Mouse (Mus musculus) subcutaneous adipose tissue, adult 2 months (tissue): Measurements from ENCODE around the gene Fas. TPM values are rescaled to one million over a fixed set of nuclear protein-coding genes. Genes with fewer than 3 reads are reported as not detected.

Source experiments
- polyA plus RNA-seq: library from polyadenylated mRNA; depleted of rRNA; stranded (reverse); fragments of >200 nt; gene quantifications from 2 replicates; pipeline ENCODE4 v1.2.3, GENCODE M21; 2012; ENCODE audit warnings: low replicate concordance; rRNA removed

Fas gene
- polyA plus RNA-seq: 3.8 and 12.5 TPM in 2 replicates

DNA sequence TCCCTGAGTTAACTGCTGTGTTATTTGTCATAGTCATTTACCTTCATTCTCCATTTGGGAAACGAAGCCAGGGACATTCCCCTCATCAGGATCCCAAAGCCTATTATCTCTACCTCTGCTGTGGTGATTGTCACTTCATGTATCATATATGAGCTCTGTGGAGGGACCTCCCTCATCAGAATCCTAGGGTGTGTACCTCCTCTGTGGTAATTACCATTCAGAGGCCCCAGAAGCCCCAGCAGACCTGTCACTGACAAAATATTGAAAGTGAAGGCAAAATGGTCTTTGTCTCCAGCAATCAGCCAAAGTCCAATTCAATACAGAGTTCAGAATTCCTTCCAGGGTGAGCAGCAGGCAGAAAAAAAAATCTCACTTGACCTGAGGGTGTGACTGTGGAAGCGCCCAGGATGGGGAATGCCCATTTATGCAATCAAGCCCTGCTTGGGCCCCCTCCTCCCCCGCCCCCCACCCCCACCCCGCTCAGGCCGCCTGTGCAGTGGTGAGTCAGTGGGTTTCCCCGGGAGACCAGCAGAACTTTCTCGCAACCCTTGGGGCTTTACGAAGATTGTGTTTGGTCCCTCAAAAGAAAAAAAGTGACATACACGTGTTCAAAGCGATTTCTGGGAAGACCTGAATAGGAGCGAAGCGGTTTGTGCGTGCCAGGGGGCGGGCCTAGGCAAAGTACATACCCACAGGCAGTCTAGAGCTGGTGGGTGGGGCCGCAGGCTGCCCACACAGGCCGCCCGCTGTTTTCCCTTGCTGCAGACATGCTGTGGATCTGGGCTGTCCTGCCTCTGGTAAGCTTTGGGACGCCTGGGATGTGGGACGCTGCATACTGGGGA is at the start of gene Fas:
Fas (plus strand) TSS at position 719 of the 842 bp plus-strand sequence.

DNA sequence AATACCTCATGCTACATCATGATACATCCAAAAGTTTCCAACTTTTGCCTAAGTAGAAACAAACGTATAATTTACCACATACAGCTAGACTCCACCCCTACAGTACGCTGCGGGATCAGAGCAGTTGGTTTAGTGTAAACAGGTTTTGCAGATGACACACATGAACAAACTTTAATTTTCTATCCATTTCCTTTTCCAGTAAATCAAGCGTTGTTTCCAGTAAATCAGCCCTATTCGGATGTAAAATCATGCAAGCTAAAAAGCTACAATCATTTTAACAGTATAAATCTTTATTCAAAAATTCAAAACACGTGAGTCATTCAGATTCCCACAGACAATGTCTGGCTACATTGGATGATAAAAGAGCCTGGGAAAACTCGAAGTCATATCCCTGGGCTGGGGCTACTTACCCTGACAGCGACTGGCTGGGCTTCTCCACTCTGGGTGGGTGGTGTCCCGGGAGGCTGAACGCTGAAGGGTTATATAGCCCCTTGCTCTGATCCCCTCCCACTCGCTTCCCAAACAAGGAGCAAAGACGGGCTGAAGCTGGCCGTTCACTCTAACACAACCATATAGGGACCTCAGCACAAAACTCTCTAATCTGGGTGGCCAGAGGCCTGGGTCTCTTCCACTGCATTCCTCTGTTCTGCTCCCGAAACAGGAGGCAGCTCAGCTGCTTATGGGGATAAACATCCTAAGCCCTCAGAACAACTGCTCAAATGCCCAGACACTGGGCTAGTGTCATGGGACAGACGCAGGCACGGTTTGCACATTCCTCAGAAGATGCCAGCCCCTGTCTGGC is 35.4 kb upstream of the Fas start, which contains the start of gene Acta2:
Acta2 (minus strand) TSS at position 711 of the 802 bp plus-strand sequence.

Other genes with a start within 250 kb of the Fas start
- not detected in 2 replicates for gene Lipn, start 223.3 kb upstream of the Fas start, polyA plus RNA-seq
- gene Lipm, start 189.7 kb upstream of the Fas start, polyA plus RNA-seq: not detected in 2 replicates
- 0.12 TPM in 1 of 2 replicates, not detected in the other for gene Ankrd22, start 124.6 kb upstream of the Fas start, polyA plus RNA-seq
- 10.6 and 14.7 TPM in 2 replicates for gene Stambpl1, start 98.4 kb upstream of the Fas start, polyA plus RNA-seq
- 509 and 3,738 TPM in 2 replicates for gene Acta2, start 35.1 kb upstream of the Fas start, polyA plus RNA-seq
- gene Ch25h, start 184.5 kb downstream of the Fas start, polyA plus RNA-seq: 2.9 and 10.4 TPM in 2 replicates
- gene Lipa, start 236.8 kb downstream of the Fas start, polyA plus RNA-seq: 44.9 and 52.6 TPM in 2 replicates